Mouse (Mus musculus): Measurements from ENCODE around the gene Mob1a.

DNA sequence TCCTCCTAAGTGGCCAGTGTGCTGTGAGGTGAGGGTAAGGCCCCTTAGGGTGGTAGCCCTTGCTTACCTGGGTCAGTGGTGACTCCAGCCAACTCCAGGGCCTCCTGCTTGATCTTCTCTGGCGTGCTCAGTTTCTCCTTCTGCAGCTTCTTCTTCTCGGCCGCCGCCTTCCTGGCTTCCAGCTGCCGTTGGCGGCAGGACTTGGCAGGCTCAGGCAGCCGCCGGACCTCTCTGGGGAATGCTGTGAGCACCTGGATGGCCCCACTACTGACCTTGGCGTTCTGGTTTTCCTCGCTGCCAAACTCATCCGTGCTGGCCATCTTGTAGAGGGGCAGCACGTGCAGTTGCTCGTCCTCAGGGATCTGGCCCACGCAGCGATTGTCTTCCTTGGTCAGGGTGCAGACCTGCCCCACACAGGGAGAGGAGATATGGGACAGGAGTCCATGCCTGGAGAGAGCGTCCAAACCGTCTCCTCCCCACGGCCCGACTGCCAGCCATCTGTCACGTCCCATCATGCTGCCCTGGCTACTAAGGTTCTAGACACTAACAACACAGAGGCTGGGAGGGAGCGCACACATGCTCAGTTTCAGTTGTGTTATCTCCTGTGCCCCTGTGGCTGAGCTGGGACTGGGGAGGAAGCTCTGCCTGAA lies 44.6 kb downstream of the Mob1a start:
- TF ChIP-seq POLR2A (IDR thresholded peaks at IDR 0.05; ENCODE audit: borderline replicate concordance, extremely low read depth, low read depth, low read length), result no peak
- TF ChIP-seq CTCF (IDR thresholded peaks at IDR 0.05; ENCODE audit: insufficient read depth, low read length), result no peak

Data from lung, adult 2 months (tissue).